Mouse (Mus musculus) embryo, embryonic 10.5 days (tissue): Measurements from ENCODE around the gene Irf3.

Experiments
- DNase-seq: peaks from one replicate; pipeline ENCODE4 v3.0.0-alpha.2; 2015; ENCODE audit warnings: low spot score

The Irf3 gene

DNA sequence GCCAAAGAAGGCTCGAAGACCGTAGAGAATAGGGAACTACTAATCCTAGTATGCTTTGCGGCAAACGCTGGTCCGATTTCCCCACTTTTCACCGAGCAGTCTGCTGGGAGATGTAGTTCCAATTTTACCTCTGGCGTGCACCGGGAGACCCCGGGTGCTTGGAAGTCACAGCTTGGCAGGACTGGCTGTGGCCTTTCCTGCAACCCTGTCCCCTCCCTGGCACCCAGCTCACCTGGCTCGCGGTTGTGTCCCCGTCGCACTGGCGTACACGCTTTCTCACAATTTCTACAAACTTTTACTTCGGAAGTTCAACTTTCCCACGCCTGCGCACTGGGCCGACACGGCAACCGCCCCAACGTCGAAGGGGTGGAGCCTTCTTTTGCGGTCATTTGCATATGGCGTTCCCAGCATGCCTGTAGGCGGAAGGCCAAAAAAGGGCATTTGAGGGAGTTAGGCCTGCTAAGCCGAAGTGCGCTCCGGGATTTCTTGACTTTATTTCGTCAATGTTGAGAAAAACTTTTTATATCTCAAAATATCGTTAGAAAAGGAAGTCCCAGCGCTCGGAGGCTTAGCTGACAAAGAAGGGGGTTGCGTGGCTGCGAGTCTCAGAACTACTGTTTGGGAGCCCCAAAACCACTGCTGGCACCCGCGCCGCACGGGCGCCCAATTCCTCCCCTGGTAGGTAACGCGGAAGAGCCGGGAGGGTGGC, at the start of gene Irf3:
TSS of gene Irf3 (plus strand) at position 418 of the 709 bp plus-strand sequence.
- DNase-seq, result peak; percentile 98

DNA sequence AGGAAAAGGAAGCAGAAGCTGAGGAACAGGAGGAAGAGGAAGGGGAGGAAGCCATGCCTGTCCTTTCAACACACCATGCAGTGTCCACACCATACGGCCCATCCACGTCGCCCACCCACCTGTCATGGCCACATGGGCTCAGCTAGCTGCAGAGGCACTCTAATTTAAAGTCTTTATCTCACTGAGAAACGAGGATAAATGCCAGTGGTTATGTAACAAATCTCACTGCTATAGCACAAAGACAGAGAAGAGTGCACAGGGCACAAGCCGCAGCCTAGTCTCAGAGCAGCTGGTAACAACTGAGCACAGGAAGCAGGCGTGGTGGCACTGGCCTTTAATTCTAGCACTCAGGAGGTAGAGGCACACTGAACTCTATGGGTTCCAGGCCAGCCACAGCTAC, 47.5 kb upstream of the Irf3 start:
- DNase-seq, result no peak

DNA sequence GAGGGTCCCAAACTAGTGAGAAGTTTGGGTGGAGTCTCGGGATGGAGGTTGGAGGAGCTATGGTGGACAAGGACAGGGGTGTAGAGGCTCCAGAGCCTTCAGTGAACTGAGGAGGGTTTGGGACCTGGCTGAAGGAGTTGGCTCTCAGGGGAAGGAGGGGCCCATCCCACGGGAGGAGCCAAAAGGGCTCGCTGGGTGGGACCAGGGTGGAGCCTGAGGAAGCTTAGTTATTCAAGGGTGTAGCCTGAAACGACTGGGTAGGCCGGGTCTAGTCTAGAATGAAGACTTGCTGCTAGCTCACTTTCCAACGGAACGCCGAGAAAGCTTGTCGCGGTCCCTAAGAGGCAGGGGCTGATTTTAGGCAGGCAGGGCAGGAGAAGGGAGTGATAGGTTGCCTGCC, 45.5 kb upstream of the Irf3 start:
- DNase-seq, result peak; percentile 75

- peak; percentile 97 for DNase-seq
Measured at GRCm38 (mm10) chr7:44952611-44953306, 44.7 kb upstream of the Irf3 start.

DNA sequence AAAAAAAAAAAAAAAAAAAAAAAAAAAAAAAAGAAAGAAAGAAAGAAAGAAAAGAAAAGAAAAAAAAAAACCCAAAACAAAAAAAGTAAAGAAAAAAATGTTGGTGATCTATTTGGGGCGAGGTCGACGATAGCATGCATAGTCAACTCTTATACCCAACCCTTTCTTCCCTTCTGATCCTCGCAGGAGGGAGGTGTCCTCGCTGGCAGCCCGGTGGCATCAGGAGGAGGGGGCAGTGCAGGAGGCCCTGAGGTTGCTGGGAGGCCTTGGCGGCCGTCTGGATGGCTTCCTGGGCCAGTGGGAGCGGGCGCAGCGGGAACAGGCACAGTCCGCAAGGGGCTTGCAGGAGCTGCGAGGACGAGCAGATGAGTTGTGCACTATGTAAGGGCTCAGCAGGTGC, 43.9 kb upstream of the Irf3 start:
- no peak for DNase-seq

GRCm38 (mm10) chr7:44954091-44954885, 43.2 kb upstream of the Irf3 start:
- no peak for DNase-seq

DNA sequence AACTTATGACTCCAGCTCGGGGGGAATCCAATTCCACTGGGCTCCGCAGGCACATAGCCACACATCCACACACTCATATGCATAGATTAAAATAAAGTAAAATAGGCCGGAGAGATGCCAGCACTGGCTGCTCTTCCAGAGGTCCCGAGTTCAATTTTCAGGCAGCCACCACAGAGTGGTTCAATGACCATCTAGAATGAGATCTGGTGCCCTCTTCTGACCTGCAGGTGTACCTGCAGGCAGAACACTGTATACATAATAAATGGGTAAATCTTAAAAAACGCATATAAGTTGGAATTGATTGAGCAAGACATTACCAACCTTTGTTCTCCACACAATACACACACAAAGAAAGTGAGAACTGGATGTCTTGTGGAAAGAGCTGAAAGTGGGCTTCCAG, 41.8 kb upstream of the Irf3 start:
- DNase-seq, result peak; percentile 53

GRCm38 (mm10) chr7:44956266-44956665, 41.2 kb upstream of the Irf3 start:
- no peak for DNase-seq

DNA sequence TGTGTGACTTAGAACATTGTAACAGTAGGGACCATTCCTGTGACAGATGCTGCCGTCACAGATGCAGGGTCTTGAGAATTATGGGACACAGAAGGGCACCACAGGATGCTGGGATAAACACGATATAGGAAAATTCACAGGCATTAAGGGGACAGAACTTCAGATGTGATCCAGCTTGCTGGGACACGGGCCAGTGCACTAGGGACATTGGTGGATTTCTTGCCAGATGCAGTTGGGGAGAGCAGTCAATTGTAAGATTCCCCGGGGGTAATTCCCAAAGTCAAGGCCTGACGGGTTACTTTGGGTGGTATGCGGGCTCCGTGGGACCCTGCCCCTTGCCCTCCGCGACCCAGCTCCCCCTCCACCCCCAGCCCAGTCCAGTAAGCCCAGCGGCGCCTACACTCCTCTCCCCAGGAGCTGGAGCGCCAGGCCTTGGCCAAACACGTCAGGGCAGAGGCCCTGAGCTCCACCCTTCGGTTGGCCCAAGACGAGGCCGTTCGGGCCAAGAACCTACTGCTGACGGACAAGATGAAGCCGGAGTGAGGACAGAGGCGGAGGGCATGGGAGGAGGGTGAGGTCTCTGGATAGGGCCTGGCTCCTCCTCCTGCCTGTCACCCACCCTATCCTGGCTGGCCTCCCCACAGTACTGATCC, 40.1 kb upstream of the Irf3 start:
- no peak for DNase-seq

- peak; percentile 67 for DNase-seq
Measured at GRCm38 (mm10) chr7:44958208-44958607, 39.2 kb upstream of the Irf3 start.

DNA sequence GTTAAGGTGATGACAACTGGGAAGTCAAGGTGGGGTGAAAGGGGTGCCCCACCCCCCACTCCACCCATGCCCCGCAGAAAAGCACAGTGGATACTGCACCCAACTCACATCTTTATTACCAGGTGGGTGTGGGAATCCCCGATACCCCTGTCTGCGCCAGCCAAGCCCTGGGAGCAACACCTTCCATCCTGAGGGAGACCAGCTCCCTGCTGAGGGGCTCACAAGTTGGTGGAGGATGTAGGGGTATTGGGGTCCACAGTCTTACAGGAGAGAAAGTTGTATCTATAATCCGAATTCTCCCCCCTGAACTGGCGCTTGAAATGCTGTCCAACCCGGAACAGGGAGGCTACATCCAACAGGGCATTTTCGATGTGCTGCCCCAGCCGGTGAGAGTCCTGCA, 38.2 kb upstream of the Irf3 start:
- no peak for DNase-seq

DNA sequence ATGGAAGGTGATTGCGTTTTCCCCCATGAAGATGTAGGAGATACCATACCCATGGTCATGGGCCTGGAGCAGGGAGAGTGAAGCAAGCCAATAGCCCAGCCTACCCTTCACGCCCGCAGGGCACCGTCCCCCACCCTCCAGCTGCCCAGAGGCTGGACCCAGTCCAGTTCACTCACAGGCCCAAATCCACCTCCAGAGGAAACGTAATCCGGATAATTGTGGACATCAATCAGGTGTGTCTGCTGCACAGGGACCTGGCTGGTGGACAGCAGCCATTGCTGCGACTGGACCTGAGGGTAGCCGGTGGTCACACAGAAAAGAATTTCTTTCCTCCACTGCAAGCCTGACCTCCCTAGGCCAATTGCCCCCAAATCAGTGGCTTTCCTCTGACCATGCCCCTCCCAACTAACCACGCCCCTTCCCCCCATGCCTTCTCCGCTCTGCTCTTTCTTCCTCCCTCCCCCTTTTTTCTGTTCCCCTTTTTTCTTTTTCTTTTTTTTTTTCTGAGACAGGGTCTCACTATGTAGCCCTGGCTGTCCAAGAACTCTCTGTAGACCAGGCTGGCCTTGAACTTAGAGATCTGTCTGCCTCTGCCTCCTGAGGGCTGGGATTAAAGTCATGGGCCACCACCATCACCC, 37.5 kb upstream of the Irf3 start:
- DNase-seq, result no peak

- no peak for DNase-seq
Measured at GRCm38 (mm10) chr7:44960512-44960910, 36.9 kb upstream of the Irf3 start.

DNA sequence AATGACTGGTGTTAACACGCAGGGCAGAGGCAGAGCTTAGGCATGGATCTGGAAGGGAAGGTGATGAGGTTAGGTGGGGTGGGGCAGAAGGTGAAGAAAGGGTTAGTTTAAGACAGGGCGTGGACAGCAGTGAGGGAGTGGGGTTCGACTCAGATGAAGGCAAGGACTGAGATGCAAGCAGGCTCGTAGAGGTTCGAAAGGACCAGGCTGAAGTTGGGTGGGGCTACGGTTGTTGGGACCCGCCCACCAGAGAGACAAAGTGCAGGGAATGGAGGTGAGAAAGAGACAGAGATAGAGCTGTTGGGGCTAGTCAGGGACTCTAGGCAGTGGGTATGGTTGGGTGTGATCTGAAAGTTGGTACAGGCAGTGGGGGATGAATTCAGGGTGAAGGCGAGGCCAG, 35.1 kb upstream of the Irf3 start:
- DNase-seq, result no peak

DNA sequence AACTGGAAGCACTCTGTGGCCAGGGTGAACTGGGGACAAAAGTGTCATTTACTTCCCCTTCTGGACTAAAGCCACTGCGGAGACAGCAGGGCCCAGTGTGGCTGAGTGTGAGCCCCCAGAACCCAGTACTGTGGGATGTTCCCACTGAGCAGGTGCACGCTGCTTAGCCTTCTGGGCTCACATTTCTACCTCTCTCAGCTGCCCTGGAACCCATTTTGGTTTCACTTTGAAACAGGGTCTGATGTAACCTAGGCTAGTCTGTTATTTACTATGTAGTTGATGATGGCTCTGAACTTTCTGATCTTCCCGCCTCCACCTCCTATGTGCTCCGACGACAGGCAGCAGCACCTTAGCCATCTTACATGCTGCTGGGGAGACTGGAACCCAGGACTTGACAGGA, 34.6 kb upstream of the Irf3 start:
- no peak for DNase-seq

- no peak for DNase-seq
Measured at GRCm38 (mm10) chr7:44964990-44965389, 32.5 kb upstream of the Irf3 start.

DNA sequence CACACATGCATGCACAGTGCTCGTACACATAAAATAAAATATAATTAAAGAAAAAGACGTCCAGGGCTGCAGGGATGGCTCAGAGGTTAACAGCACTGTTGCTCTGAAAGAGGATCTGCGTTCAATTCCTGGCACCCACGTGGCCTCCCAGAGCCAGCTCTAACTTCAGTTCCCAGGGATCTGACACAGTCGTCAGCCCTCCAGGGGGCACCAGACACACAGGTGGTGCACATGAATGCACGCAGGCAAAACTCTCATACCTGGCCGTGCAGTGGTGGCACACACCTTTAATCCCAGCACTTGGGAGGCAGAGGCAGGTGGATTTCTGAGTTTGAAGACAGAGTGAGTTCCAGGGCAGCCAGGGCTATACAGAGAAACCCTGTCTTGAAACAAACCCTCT, 31.5 kb upstream of the Irf3 start:
- DNase-seq, result no peak

DNA sequence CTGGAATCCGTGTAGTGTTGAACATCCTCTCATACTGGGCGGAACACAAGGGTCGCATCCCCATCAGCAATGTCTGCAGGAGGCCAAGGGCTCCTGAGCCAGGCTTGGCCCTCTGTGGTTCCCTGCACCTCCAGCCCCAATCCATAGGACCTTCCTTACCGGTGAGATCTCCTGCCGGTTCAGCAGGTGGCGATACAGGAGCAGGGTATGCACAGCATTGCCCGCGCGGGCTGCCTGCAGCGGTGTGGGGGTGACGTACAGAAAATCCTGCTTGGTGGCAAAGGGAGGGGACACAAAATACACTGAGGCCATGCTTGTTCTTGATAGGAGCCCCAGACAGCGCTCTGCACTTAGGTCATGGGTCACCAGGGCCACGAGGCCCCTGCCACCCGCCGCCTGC, 30.8 kb upstream of the Irf3 start:
- DNase-seq, result no peak

DNA sequence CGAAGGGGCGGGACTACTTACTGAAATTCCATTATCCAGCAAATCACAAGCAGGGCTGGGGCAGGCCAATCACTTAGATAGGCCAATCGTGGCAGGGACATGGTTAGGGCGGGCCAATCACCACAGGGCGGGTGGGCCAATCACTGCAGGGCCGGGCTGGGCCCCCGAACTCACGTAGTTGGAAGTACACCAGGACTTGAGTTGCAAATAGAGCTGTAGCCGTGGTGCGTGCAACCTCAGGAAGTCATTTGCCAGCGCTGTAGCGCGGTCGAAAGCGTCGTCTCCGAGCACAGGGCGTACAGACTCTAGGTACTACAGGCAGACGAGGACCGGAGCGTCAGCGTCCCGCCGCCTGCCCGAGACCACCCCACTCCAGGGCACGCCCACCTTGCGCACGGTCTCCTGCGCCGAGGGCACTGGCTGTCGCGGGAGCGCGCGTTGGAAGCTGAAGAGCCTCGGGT, 27.2 kb upstream of the Irf3 start:
- DNase-seq, result peak; percentile 95

GRCm38 (mm10) chr7:44971142-44971541, 26.3 kb upstream of the Irf3 start:
- DNase-seq, result no peak

GRCm38 (mm10) chr7:44973415-44974130, 23.9 kb upstream of the Irf3 start:
- no peak for DNase-seq
